In genomic region chr15:95743856-95744255, GRCm38 (mm10) we compare ENCODE assay signal across 26 mouse cellular contexts. TPM values are rescaled to one million over a fixed set of nuclear protein-coding genes. Genes with fewer than 3 reads are reported as not detected.
DNase-seq lines count a peak whose midpoint lies in the region; ATAC-seq lines count a peak whose summit lies in the region.
"Had no signal": no experiment of that assay in that cellular context is flagged by ENCODE, and none has a peak within 500 bp of the region (broad histone marks: within the 10 kb centered on the region; RNA-seq: fewer than 3 reads in every experiment).

No protein-coding gene starts in this region.

- H3K27me3 ChIP-seq in kidney, embryonic 15.5 days, result no peaks in the 10 kb centered on the region
- no peaks in the 10 kb centered on the region for H3K27me3 ChIP-seq in midbrain, embryonic 11.5 days (ENCODE audit: control insufficient read depth, insufficient read depth, low read length)
- H3K27me3 ChIP-seq in midbrain, embryonic 10.5 days (ENCODE audit: low read depth, poor library complexity, severe bottlenecking), result no peaks in the 10 kb centered on the region
- H3K27me3 ChIP-seq: CH12.LX; forebrain, embryonic 13.5 days; heart, embryonic 13.5 days; Patski had no signal

- H3K4me3 ChIP-seq in kidney, embryonic 15.5 days (replicated peaks), result no peak overlapping the region
- H3K4me3 ChIP-seq in midbrain, embryonic 11.5 days (ENCODE audit: low read depth, low read length), result no peak overlapping the region
- H3K4me3 ChIP-seq in midbrain, embryonic 10.5 days, result no peak overlapping the region
- H3K4me3 ChIP-seq: forebrain, embryonic 10.5 days; forebrain, embryonic 13.5 days; heart, adult 2 months; heart, embryonic 10.5 days; heart, embryonic 13.5 days had no signal

- no peaks in the 10 kb centered on the region for H3K36me3 ChIP-seq in kidney, embryonic 15.5 days
- no peaks in the 10 kb centered on the region for H3K36me3 ChIP-seq in midbrain, embryonic 11.5 days (ENCODE audit: control insufficient read depth, insufficient read depth, low read length)
- H3K36me3 ChIP-seq in midbrain, embryonic 10.5 days, result no peaks in the 10 kb centered on the region
- H3K36me3 ChIP-seq: forebrain, embryonic 10.5 days; G1E; heart, embryonic 10.5 days; heart, embryonic 13.5 days had no signal

- no peak for ATAC-seq in kidney, embryonic 15.5 days (replicated peaks; ENCODE audit: low FRiP score)
- ATAC-seq in midbrain, embryonic 11.5 days (ENCODE audit: low FRiP score), result no peak
- ATAC-seq: forebrain, embryonic 13.5 days; forebrain, embryonic 16.5 days; Patski had no signal

- H3K4me1 ChIP-seq in kidney, embryonic 15.5 days, result 0 out of 2 replicates have a peak, but pooled peaks cover 6% of the 10 kb centered on the region
- no peaks in the 10 kb centered on the region for H3K4me1 ChIP-seq in midbrain, embryonic 11.5 days (ENCODE audit: control insufficient read depth, insufficient read depth, low read length)
- peaks cover 6% of the 10 kb centered on the region; the same call in 1 of the 2 replicates for H3K4me1 ChIP-seq in midbrain, embryonic 10.5 days

- no peaks in the 10 kb centered on the region for H3K9me3 ChIP-seq in kidney, embryonic 15.5 days (replicated peaks)
- no peaks in the 10 kb centered on the region for H3K9me3 ChIP-seq in midbrain, embryonic 11.5 days (ENCODE audit: control insufficient read depth, low read length)
- H3K9me3 ChIP-seq in midbrain, embryonic 10.5 days (replicated peaks), result no peaks in the 10 kb centered on the region
- H3K9me3 ChIP-seq: forebrain, embryonic 10.5 days; forebrain, embryonic 13.5 days; heart, embryonic 10.5 days; heart, embryonic 13.5 days had no signal

- WGBS in kidney, embryonic 15.5 days, result 61% methylated on average over 2 of the region's 2 CpGs
- WGBS in midbrain, embryonic 11.5 days, result 88% methylated on average over 2 of the region's 2 CpGs
- WGBS in midbrain, embryonic 10.5 days, result 87% methylated on average over 2 of the region's 2 CpGs

- H3K27ac ChIP-seq in kidney, embryonic 15.5 days, result no peak overlapping the region
- no peak overlapping the region for H3K27ac ChIP-seq in midbrain, embryonic 11.5 days (ENCODE audit: low read depth, low read length)
- H3K27ac ChIP-seq in midbrain, embryonic 10.5 days (replicated peaks), result no peak overlapping the region
- H3K27ac ChIP-seq: forebrain, embryonic 10.5 days; forebrain, embryonic 13.5 days; heart, adult 2 months; heart, embryonic 10.5 days; heart, embryonic 13.5 days; hindbrain, embryonic 14.5 days had no signal

- peak; percentile 39 for DNase-seq in kidney, adult 9 months
- no peak for DNase-seq in kidney, adult 18-20 months
- DNase-seq in kidney, postnatal 14 days, result peak; percentile 47
- peak; percentile 14 for DNase-seq in midbrain, embryonic 11.5 days (ENCODE audit: low spot score, missing footprints)
- no peak for DNase-seq in midbrain, embryonic 10.5 days (ENCODE audit: low spot score)
- DNase-seq: adrenal gland, postnatal 10 days; adrenal gland, postnatal 36 days; B cell, adult 2 months; cerebellum, adult 18-20 months; cerebellum, adult 9-10 months; cerebellum, postnatal 14 days; gastrocnemius, postnatal 10 days; gastrocnemius, postnatal 36 days; heart, adult 2 months; heart, postnatal 14 days; heart, postnatal 4 days had no signal

- no peak overlapping the region for H3K9ac ChIP-seq in kidney, embryonic 15.5 days
- no peak overlapping the region for H3K9ac ChIP-seq in midbrain, embryonic 11.5 days (ENCODE audit: low read length)
- H3K9ac ChIP-seq: forebrain, embryonic 13.5 days; heart, embryonic 13.5 days; hindbrain, embryonic 14.5 days had no signal

- H3K4me2 ChIP-seq in kidney, embryonic 15.5 days, result no peak overlapping the region
- H3K4me2 ChIP-seq in midbrain, embryonic 11.5 days, result no peak overlapping the region
- H3K4me2 ChIP-seq: forebrain, embryonic 13.5 days; heart, embryonic 13.5 days; hindbrain, embryonic 14.5 days had no signal

RNA-seq across cellular contexts. Expression of gene Ano6, which starts 46.8 kb away (rescaled TPM):
- 54.0 and 54.5 TPM in 2 replicates for polyA plus RNA-seq in kidney, embryonic 15.5 days (2015; fragmentation: Nextera tagmentation; extraction: Ambion mirVana)
- 30.3 and 30.8 TPM in 2 replicates for polyA plus RNA-seq in midbrain, embryonic 11.5 days (2014; fragmentation: Nextera tagmentation; extraction: Ambion mirVana)
- 30.0 and 33.6 TPM in 2 replicates for polyA plus RNA-seq in midbrain, embryonic 10.5 days (2016; fragmentation: Nextera tagmentation; extraction: Ambion mirVana)

Comparison
In these comparisons a context has a peak if more than half of its experiments do, and no peak if none do; other contexts are left out.
1. DNase-seq: peak in kidney, adult 9 months (single experiment), kidney, postnatal 14 days (single experiment) and midbrain, embryonic 11.5 days (single experiment); none in kidney, adult 18-20 months (single experiment) and midbrain, embryonic 10.5 days (single experiment).